Mouse (Mus musculus) thymus, adult 2 months (tissue): ENCODE measurements around the gene Cdk17. TPM values are rescaled to one million over a fixed set of nuclear protein-coding genes. Genes with fewer than 3 reads are reported as not detected.

Source experiments
- DNase-seq: peaks from one replicate; pipeline ENCODE4 v3.0.0; 2021
- H3K27ac ChIP-seq: fragments of 200-500 bp; 2 replicates; pipeline ENCODE4 v1.5.1; 2012; ENCODE audit warnings: low read length, control low read depth; ENCODE audit not compliant: control insufficient read depth, insufficient read depth
- H3K27me3 ChIP-seq: fragments of 200-500 bp; 2 replicates; pipeline ENCODE4 v1.6.1; 2012; ENCODE audit warnings: mild to moderate bottlenecking, low read length, moderate library complexity, mixed read lengths; ENCODE audit not compliant: control insufficient read depth, insufficient read depth
- H3K36me3 ChIP-seq: fragments of 200-500 bp; 2 replicates; pipeline ENCODE4 v1.6.1; 2012; ENCODE audit warnings: mild to moderate bottlenecking, low read length, moderate library complexity; ENCODE audit not compliant: control insufficient read depth, insufficient read depth
- H3K4me1 ChIP-seq: fragments of 200-500 bp; replicated peaks from 2 replicates; pipeline ENCODE4 v1.6.1; 2012; ENCODE audit warnings: low read length; ENCODE audit not compliant: control insufficient read depth, insufficient read depth
- H3K4me3 ChIP-seq: fragments of 200-500 bp; 2 replicates; pipeline ENCODE4 v1.5.1; 2012; ENCODE audit warnings: mild to moderate bottlenecking, low read length, control low read depth, moderate library complexity; ENCODE audit not compliant: control insufficient read depth, insufficient read depth
- CTCF ChIP-seq: fragments of 200-500 bp; IDR thresholded peaks from 2 replicates; pipeline ENCODE4 v1.5.1; 2012; ENCODE audit warnings: mild to moderate bottlenecking, control low read depth, low read length, moderate library complexity, borderline replicate concordance; ENCODE audit not compliant: control insufficient read depth, poor library complexity, insufficient read depth; ENCODE audit errors: extremely low read depth
- POLR2A ChIP-seq: fragments of 200-500 bp; IDR thresholded peaks from 2 replicates; pipeline ENCODE4 v1.6.1; 2012; ENCODE audit warnings: mild to moderate bottlenecking, low read length, control low read depth, moderate library complexity; ENCODE audit not compliant: control insufficient read depth, poor library complexity, insufficient read depth; ENCODE audit errors: extremely low read depth
- WGBS: fragments of 180-500 bp; shearing (Covaris S2); methylation state at CpG from one replicate; pipeline ENCODE4 v1.1.7; 2018; 5-methylcytosine and 5-hydroxymethylcytosine counted together
- polyA plus RNA-seq: library from polyadenylated mRNA; depleted of rRNA; stranded (reverse); fragments of >200 nt; gene quantifications from 2 replicates; pipeline ENCODE4 v1.2.3, GENCODE M21; 2012

Cdk17 gene
- polyA plus RNA-seq, 1 experiment, result 79.5 TPM

GRCm38 (mm10) chr10:93116636-93117035 is 44.0 kb upstream of the Cdk17 start:
- DNase-seq, result no peak
- H3K36me3 ChIP-seq, result no peaks in the 10 kb centered on the region
- H3K27me3 ChIP-seq, result no peaks in the 10 kb centered on the region
- no peak overlapping the region for H3K4me3 ChIP-seq
- 82% methylated on average over 3 of the region's 3 CpGs for WGBS
- TF ChIP-seq POLR2A (no peak), CTCF (no peak)
- peaks cover 9% of the 10 kb centered on the region for H3K4me1 ChIP-seq
- no peak overlapping the region for H3K27ac ChIP-seq

GRCm38 (mm10) chr10:93119809-93120208 is 40.9 kb upstream of the Cdk17 start:
- H3K27ac ChIP-seq, result no peak overlapping the region
- H3K36me3 ChIP-seq, result no peaks in the 10 kb centered on the region
- WGBS, result 77% methylated on average over 5 of the region's 5 CpGs
- no peak for DNase-seq
- no peaks in the 10 kb centered on the region for H3K27me3 ChIP-seq
- peaks cover 20% of the 10 kb centered on the region for H3K4me1 ChIP-seq
- TF ChIP-seq POLR2A (no peak), CTCF (no peak)
- H3K4me3 ChIP-seq, result no peak overlapping the region

- WGBS, result 96% methylated on average over 6 of the region's 6 CpGs
- TF ChIP-seq POLR2A, result no peak
- TF ChIP-seq CTCF, result no peak
- no peak overlapping the region for H3K4me3 ChIP-seq
- no peak overlapping the region for H3K27ac ChIP-seq
- no peaks in the 10 kb centered on the region for H3K27me3 ChIP-seq
- DNase-seq, result no peak
- peaks cover 16% of the 10 kb centered on the region for H3K4me1 ChIP-seq
- H3K36me3 ChIP-seq, result no peaks in the 10 kb centered on the region
Measured at GRCm38 (mm10) chr10:93121262-93121860, 39.3 kb upstream of the Cdk17 start.

- DNase-seq, result no peak
- 30% methylated on average over 12 of the region's 12 CpGs for WGBS
Measured at GRCm38 (mm10) chr10:93122399-93123184, 38.1 kb upstream of the Cdk17 start.

GRCm38 (mm10) chr10:93123310-93123709 is 37.4 kb upstream of the Cdk17 start:
- 42% methylated on average over 4 of the region's 4 CpGs for WGBS
- TF ChIP-seq CTCF, result no peak
- H3K4me3 ChIP-seq, result no peak overlapping the region
- peaks cover 16% of the 10 kb centered on the region for H3K4me1 ChIP-seq
- no peak for DNase-seq
- peak overlapping the region; percentile 93 for H3K27ac ChIP-seq
- no peaks in the 10 kb centered on the region for H3K36me3 ChIP-seq
- H3K27me3 ChIP-seq, result no peaks in the 10 kb centered on the region

More at GRCm38 (mm10) chr10:93122399-93123184, 38.1 kb upstream of the Cdk17 start:
- no peak for TF ChIP-seq POLR2A
- no peak for TF ChIP-seq CTCF
- peak overlapping the region; percentile 93 for H3K27ac ChIP-seq
- no peaks in the 10 kb centered on the region for H3K36me3 ChIP-seq
- peaks cover 16% of the 10 kb centered on the region for H3K4me1 ChIP-seq
- H3K27me3 ChIP-seq, result no peaks in the 10 kb centered on the region
- no peak overlapping the region for H3K4me3 ChIP-seq

GRCm38 (mm10) chr10:93123957-93124613 is 36.6 kb upstream of the Cdk17 start:
- WGBS, result 4% methylated on average over 12 of the region's 12 CpGs

More at GRCm38 (mm10) chr10:93123957-93124613, 36.6 kb upstream of the Cdk17 start:
- H3K4me3 ChIP-seq, result peak overlapping the region; percentile 34
- peak overlapping the region; percentile 93 for H3K27ac ChIP-seq
- H3K27me3 ChIP-seq, result no peaks in the 10 kb centered on the region
- peaks cover 19% of the 10 kb centered on the region for H3K4me1 ChIP-seq
- DNase-seq, result peak; percentile 84
- H3K36me3 ChIP-seq, result no peaks in the 10 kb centered on the region
- TF ChIP-seq CTCF (no peak), POLR2A (peak; percentile 89)
